Mouse (Mus musculus) monocyte, adult 2 months (primary cell): Measurements from ENCODE around the gene Dppa5a.
"Not testable (repeated sequence)": the region's sequence is repeated elsewhere in the genome, so short reads cannot be mapped to it uniquely, and the experiment has no call there.

Source experiments
- DNase-seq, 2 experiments: peaks; one replicate each; pipeline ENCODE4 v3.0.0; 2022; ENCODE audit warnings: low spot score in 2 of 2, low read depth in 1 of 2

Gene Dppa5a

DNA sequence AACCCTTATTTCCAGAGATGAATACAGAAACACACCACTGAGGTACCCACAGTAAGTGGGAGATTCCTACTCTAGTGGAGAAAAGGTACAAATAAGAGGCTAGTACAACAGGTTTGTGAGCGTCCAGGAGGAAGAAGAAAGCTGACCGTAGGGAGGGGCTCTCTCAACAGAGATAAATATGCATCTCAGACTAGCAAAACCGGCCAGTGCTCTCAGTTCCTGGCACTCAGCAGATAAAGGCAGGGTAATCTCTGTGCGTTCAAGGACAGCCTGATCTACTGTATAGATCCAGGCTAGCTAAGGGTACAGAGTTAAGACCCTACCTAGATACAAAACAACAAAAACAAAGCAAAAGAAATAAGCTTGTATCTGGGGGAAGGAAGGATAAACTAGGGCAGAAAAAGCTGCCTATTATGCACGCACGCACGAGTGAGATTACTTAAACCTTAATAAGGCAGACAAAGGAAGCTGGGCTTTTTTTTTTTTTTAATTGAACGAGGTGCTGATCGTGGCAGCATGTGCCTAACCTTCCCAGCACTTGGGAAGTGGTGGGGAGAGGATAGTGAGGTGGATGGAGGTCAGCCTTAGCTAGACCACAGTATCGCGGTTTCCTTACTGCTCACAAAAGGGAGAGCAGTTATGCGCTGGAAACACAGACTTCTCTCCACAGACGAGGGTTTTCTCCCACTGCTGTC, 2.0 kb downstream of the Dppa5a start:
- DNase-seq = no peak

DNA sequence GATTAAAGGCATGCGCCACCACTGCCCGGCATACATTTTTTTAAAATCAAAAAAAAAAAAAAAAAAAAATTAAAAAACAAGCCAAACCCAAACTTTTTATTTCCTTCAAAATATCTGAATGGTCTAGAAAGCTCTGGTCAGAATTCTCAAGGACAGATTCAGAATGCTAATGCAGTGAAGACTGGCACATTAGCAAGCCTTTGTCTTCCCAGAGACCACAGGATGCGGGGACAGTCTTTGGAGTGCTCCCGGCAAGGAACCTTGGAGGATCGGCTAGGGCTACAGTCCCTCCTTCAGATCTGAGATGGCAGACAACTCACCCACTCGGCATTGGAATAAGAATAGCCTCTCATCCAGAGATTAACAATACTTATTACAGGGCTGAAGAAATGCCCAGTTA, 3.3 kb downstream of the Dppa5a start:
- no peak for DNase-seq

DNA sequence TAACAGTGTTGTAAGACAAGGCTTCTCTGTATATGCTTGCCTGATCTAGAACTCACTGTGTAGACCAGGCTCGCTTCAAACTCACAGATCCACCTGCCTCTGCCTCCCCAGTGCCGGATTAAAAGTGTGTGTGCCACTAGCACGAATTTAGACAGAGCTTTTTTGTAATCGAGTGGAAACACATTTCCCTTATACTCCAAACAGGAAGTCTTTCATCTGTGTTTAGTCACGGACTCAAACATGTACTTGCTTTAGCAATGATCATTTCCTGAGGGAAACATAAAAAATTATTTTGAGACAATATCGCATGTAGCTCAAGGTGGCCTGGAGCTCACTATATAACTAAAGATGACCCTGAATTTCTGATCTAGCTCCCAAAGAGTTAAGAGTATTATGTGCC, 4.6 kb downstream of the Dppa5a start:
- no peak for DNase-seq

DNA sequence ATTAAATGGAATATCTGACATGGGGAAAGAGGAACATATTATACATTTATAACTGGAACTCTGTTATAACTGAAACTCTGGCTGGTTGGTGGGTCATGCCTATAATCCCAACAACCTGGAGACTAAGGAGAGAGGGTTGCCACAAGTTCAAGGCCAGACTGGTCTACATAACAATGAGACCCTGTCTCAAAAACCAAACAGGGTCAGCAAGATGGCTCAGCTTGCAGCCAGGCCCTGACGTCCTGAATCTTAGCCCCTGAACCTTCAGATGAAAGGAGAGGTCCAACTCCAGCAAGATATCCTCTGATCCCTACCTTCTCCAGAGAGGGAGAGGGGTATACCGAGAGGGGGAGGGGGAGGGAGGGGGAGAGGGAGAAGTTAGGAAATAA, 7.5 kb downstream of the Dppa5a start:
- DNase-seq = no peak

DNA sequence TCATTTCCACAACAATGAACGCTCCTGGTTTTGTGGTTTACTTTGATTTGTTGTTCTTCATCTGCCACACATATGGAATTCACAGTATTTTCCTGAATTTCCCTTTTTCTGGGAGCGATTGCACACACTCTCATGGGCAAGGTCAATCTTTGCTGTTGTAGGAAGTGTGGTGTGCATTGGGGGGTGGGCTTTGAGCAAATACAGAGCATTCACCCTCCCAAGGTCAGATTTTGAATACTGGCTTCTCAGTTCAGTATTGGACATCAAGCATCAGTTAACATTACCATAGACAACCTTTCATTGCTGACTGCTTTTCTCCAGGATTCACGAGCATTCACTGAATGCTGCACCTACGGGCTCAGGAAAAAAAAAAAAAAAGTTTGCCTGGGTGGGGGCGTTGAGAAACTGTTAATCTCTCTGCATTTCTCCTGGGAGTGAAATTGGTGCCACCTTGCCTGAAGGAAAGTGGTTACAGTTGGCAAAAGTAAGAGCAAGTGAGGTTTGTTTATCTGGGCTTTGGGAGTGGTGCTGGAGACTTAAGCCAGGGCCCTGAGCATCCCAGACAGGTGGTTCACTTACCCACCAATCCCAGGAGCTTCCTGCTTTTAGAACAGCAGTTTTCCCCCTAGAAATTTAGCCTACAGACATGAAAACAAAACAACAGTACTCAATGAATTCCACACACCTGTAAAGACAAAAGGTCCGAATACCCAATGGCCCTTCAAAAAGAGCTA, 8.1 kb downstream of the Dppa5a start:
- no peak for DNase-seq

DNA sequence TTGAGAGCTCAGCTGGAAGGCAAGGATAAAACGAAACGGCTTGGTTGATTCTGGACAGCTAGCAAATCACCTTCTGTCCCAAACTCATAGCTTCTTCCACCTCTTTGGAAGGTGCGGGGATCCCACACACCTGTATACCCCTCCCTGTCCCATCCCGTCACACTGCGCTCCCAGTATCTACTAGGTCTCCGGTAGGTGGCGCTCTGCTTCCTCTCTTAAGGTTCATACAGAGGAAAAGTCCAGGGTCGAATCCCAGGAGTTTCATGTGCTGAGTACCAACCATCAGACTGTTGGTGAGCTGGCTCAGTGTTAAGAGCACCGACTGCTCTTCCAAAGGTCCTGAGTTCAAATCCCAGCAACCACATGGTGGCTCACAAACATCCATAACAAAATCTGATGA, 9.9 kb downstream of the Dppa5a start:
- no peak for DNase-seq

DNA sequence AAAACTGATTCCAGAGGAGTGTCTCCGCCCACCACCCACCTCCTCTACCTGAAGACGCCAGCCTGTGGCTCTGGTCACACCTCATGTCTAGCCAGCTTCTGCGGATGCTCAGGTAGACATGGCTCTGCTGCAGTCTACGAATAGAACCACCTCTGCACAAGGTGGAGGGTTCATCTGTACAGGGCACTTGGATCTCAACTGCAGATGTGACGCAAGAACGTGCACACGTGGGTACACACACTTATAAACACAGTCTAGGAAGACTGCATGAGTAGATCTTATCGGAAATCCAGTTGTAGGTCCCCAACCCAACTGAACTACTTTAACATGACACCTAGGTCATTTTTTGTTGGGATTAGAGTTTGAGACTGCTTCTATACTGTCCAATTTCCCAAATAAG, 12.4 kb downstream of the Dppa5a start, which contains the start of gene Gsta2:
Gsta2 (minus strand) TSS at position 178 of the 400 bp plus-strand sequence.
- DNase-seq = no peak

DNA sequence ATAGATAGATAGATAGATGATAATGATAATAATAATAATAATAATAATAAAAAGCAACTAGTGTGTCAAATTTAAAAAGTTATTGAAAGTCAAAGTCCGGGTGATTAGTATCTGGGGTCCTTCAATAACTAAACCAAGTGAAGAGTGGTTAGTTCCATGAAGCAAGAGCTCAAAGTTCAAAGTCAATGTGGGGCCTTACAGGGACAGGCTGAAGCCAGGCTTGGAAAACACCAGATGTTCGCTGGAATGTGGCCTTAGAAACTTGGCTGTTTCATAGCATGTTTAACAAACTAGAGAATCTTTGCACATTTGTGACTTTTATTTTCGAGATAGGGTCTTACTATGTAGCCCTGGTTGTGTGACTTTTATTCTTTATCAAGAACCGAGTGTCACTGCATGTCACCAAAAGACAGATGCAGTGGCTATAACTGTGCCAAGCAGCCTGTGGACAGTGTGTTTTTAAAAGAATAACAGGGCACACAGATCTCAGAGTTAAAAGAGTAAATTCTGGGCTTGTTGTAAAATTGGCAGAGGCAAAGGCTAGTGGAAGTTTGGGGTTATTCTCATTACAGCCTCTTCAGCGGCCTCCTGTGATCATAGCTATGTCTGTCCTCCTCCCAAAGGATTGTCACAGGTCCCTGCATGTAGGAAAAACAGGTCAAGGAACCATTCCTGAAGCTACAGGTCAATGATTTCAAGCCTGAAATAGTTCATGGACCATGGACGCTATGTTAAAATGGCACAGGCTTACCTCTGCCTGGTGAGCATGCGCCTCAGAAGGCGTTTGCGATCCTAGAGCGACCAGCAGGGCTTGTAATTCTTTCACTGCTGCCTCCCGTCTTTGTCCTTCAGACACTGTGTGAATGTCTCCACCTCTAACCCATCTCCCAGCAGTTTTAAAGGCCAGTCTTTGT, 13.1 kb downstream of the Dppa5a start:
- no peak for DNase-seq

DNA sequence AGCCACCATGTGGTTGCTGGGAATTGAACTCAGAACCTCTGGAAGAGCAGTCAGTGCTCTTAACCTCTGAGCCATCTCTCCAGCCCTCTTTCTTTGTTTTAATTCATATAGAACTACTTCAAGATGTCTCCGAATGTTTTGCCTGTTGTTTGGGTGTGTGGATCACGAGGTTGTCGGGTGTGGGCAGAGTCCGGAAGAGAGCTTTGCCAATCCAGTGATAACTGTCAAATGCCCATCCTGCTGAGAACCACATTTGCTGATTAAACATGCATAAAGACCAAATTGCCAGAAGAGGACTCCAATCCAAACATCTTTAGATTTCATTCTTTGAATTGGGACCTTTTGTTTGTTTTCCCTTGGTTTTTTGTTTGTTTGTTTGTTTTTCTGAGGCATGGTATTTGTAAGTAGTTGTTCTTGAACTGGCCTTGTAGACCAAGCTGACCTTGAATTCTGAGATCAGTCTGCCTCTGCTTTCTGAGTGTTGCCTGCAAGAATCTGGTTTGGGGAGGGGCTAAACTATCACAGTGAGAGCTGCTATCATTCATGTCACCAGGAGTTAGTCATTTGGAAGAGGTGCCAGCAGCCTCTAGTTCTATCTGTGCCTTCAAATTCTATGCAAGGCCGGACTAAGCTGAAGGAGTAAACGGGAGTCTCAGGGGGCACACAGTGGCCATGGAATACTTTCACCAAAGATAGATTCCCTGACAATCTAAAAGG, 16.3 kb downstream of the Dppa5a start:
- no peak for DNase-seq

DNA sequence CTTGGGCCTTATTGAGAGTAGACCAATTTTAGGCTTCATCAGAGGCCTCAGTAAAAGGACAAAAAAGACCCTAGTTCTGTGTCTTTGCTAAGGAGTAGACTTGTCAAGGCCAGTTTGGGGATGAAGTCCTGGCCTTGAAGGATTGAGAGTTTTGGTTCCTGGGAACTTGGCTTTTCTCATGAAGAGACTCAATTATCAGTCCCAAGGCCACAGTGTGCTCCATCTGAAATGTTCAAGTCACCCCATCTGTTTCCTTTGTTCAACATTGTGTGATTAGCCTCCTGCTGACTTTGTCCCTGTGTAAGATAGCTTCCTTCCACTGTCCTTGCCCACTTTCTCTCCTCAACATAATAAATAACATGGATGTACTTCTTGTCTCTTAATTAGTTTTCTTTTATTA, 18.0 kb downstream of the Dppa5a start:
- DNase-seq = not testable (repeated sequence)

DNA sequence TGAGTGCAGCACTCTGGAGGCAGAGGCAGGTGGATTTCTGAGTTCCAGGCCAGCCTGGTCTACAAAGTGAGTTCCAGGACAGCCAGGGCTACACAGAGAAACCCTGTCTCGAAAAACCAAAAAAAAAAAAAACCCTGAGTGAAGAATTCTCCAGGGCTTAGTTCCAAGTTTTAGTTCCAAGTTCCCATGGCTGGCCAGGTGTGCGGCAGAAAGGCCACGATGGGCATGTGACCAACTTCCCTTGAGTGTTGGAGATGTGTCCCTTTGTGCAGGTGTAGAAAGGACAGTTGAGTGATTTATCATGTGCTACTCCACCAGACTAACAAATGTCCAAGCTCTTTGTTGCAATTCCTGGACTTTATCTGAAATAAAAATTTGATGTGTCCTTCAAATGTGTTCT, 18.8 kb downstream of the Dppa5a start:
- DNase-seq = not testable (repeated sequence)

DNA sequence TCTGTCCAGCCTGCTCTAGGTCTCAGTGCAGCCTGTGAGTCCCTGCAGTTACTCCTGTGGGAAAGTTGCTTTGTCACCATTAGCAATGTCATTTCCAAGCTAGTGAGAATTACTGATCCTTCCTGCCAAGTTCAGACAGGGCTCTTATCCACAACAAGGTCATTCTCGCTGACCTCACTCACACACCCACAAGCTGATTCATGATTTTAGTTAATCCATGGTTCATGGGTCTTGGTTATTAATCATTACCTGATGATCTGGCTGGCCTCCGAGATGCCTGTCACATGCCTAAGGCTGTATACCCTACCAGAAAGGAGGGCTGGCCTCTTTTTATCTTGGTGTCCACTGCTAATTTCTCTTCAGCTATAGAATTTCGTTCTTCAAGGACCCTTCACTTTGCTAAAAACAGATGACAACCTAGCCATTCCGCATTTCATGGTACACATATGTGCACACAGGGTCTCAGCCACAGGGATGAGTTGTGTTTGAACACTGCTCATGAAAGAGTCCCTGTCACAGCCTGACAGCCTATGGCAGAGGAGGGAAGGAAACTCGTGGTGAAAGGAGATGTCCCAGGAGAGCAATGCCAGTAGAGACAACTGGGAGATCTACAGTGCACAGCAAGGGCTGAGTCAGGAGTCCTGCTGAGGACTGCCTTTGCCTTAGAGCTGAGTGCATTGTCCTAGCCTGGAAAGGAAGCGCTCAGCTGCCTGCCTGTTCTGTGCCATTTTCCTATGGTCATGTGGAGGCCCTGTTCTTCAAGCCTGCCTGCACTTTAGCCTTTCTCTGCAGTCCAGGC, 19.6 kb downstream of the Dppa5a start:
- not testable (repeated sequence) for DNase-seq

DNA sequence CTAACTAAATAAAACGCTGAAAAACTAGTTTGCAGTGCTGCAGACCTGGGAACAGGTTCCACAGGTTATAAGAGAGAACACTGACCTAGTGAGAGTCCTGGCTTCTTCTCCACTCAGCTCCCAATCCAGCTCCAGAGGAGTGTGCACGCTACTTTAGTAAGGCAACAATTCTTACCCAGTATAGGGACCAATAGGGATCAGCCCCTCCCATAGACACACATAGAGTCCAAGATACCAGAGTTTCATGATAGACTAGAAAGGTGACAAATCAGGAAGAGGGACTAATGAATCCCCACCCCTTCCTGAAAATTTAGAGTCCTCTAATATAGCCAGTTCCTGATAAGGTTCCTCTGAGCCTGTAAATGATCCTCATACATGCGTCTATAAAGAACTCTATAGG, 21.0 kb downstream of the Dppa5a start:
- DNase-seq = no peak

DNA sequence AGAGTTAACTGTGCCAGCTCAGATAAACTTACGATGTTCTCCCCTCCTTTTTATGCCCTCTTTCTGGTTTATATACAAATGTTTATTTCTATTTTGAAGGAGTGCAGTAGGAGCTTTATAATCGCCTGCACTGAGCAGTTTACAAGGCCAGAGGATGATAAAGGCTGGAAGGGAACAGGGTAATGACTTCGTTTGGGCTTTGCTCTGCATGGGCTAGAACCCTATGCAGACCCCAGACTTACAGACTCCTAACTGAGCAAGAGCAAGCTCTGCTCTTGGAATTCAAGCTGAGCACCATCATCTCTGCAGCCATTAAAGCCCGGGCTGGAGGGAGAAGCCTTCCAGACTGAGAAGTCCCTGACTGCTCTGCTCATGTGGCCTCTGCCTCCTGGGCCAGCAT, 22.7 kb downstream of the Dppa5a start:
- not testable (repeated sequence) for DNase-seq

DNA sequence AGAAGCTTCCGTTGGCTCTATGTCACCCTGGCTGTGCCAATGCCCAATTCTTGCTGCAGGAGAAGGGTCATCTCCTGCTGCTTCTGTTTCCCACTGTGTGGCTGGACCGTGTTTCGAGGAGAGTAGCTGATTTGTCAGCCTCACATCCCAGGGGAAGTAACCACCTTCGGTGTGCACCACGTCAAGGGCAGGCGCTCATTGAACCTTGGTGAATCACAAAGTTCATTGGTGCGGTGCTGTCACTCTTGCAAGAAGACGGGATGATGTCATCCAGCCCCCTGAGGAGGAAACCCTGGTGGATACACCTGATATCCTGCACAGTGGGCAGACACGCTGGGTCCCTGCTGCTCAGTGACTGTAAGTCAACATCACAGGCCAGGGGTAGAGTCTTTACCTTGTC, 24.9 kb downstream of the Dppa5a start:
- not testable (repeated sequence) for DNase-seq

DNA sequence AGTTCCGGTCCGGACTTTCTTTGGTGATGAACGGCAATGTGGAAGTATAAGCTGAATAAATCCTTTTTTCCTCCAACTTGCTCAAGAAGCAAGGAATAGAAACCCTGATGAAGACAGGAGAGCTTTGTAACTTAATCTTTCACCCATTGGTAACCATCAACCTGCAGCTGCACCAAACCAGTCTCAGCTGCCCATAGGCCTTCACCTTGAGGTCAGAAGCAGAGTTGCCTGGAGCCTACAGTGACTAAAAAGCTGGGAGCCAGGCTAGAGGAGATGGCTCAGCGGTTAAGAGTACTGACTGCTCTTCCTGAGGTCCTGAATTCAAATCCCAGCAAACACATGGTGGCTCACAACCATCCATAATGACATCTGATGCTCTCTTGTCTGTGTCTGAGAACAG, 25.5 kb downstream of the Dppa5a start:
- not testable (repeated sequence) for DNase-seq

DNA sequence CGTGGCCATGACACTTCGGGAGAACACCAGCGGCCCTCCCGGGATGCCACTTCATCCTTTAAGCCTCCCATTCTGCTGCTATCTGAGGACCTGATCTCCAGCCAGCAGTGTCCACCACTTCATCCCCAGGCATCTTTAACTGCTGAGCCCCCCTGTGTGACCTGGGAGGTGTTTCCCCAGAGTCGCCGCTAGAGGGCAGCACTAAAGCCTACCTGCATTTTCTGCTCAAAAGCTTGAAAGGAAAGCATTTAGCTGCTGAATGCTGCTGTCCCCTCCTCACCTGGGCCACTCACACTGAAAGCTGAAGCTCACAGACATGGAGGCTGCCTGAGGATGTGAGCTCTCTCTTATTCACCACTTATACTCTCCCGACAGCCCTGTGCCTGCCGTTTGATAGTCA, 27.7 kb downstream of the Dppa5a start:
- DNase-seq = peak in 1 of 2 experiments; percentile 4

DNA sequence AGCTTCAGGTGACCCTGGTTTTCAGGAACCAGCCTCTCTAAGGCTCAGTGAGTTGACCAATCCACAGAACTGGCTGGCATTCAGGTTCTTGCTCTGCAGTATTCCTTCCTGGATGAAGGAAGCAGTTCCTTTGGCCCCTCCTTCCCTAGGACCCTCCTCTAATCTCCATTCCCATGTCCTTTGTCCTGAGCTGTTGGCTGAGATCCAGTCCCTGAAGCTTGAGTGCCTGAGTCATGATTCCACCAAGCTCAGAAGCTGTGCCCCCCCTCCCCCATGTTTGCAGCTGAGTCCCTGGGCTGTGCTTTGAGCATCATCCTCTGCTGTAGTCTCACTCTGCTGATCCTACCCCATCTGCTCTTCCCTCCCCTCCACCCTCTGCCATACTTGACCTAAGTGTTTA, 30.9 kb downstream of the Dppa5a start:
- DNase-seq = not testable (repeated sequence)

DNA sequence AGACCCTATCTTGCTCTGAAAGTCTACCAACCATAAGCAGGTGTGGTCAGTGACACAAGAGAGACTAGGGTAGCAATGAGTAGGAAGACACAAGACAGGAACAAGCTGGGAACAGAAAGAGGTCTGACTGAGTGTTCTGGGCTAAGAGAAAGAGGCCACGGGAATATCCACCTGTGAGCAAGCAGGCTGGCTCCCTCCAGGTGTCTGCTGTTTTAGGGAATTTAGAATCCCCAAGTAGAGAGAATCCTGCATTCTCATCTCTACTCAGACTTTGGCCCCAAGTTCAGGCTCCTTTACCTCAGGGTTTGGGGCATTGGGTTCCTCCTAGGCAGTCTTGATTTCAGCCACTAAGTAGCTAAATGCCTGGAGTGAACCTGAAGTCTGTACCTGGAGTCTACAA, 40.7 kb downstream of the Dppa5a start, which contains the start of gene Omt2b:
Omt2b (plus strand) TSS at position 301 of the 400 bp plus-strand sequence.
- not testable (repeated sequence) for DNase-seq

DNA sequence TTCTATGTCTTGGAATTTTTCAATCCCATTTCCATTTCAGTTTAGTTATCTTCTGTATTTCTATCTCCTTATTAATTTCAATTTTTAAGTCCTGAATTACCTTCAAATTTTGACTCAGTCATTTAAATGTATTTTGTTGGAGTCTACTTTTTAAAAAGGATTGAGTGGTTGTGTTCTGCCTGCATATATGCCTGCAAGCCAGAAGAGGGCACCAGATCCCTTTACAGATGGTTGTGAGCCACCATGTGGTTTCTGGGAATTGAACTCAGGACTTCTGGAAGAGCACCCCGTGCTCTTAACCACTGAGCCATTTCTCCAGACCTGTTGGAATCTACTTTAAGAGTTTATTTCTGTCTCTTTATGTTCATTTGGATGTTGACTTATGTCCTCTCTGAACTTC, 48.5 kb downstream of the Dppa5a start:
- no peak for DNase-seq
